Mouse (Mus musculus) bone marrow, adult 2 months (tissue): ENCODE measurements around the gene Fam151b.

Experiments
- CTCF ChIP-seq: fragments of 200-500 bp; IDR thresholded peaks from 2 replicates; pipeline ENCODE4 v1.5.1; 2011; ENCODE audit warnings: low read length, control low read depth; ENCODE audit not compliant: control insufficient read depth, insufficient read depth
- POLR2A ChIP-seq: fragments of 200-500 bp; IDR thresholded peaks from 2 replicates; pipeline ENCODE4 v1.6.1; 2011; ENCODE audit warnings: low read depth, mild to moderate bottlenecking, control low read depth, low read length, borderline replicate concordance; ENCODE audit not compliant: control insufficient read depth

DNA sequence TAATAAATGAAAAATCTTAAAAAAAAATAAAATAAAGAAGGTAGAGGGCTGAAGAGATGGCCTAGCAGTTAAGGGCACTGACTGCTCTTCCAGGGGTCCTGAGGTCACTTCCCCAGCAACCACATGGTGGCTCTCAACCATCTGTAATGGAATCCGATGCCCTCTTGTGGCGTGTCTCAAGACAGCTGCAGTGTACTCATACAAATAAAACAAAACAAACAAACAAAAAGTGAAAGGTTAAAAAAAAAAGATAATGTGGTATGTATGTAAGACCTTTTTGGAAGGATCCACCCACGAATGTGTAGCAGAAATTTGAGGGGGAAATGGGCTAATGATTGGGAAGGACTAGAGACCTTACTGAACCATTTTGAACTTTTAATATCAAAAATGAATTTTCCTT is 467 bp downstream of the Fam151b start:
- TF ChIP-seq CTCF, result peak; percentile 54; the same call in 1 of the 2 replicates
- no peak for TF ChIP-seq POLR2A
